Mouse (Mus musculus): ENCODE data around the gene Zfp385b.

DNA sequence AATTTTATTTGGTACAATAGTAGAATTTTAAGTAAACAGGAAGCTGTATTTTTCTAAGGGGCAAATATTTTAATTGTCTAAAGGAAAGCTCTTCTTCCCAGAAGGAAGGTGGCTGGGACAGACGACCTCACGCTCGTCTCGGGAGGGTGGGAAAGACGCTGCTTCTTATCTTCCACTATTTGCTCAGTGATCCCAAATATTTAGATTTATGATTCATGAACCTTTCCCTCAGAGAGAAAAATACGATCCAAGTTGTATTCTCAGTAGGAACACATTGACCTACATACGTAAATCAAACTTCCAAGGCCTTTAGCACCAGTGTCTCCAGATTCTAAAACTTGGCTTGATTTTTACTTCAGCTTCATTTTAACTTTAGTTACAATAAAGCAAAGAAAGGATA lies 226.0 kb downstream of the Zfp385b start:
- no peak for TF ChIP-seq POLR2A (IDR thresholded peaks at IDR 0.05; ENCODE audit: low read depth, low read length)
- TF ChIP-seq IRF4 (IDR thresholded peaks at IDR 0.05; ENCODE audit: low read depth, low read length), result no peak
- TF ChIP-seq MAFK (IDR thresholded peaks at IDR 0.05; ENCODE audit: insufficient replicate concordance, low read length), result no peak
- TF ChIP-seq RCOR1 (conservative IDR thresholded peaks at IDR 0.05; ENCODE audit: low read depth, low read length), result no peak
- TF ChIP-seq TCF12 (IDR thresholded peaks at IDR 0.05; ENCODE audit: low read depth, low read length), result no peak
- TF ChIP-seq CHD2 (IDR thresholded peaks at IDR 0.05; ENCODE audit: low read length), result no peak
- no peak for TF ChIP-seq CTCF (conservative IDR thresholded peaks at IDR 0.05 in 1 of 2, IDR thresholded peaks at IDR 0.05 in 1 of 2; ENCODE audit: low read depth in 2 of 2, low read length in 2 of 2)
- TF ChIP-seq EP300 (IDR thresholded peaks at IDR 0.05; ENCODE audit: low read length), result no peak
- no peak for TF ChIP-seq HCFC1 (IDR thresholded peaks at IDR 0.05; ENCODE audit: low read depth, low read length)
- no peak for TF ChIP-seq JUND (conservative IDR thresholded peaks at IDR 0.05; ENCODE audit: low read depth, low read length)
- TF ChIP-seq ETS1 (conservative IDR thresholded peaks at IDR 0.05; ENCODE audit: low read depth, low read length), result no peak
- TF ChIP-seq MAX (IDR thresholded peaks at IDR 0.05; ENCODE audit: low read length), result no peak

Data from CH12.LX (cell line).